Mouse (Mus musculus) bone marrow, adult 2 months (tissue): ENCODE data around the gene Klf16. TPM values are rescaled to one million over a fixed set of nuclear protein-coding genes. Genes with fewer than 3 reads are reported as not detected.
"Not testable (repeated sequence)": the region's sequence is repeated elsewhere in the genome, so short reads cannot be mapped to it uniquely, and the experiment has no call there.

Experiments
- H3K27ac ChIP-seq: fragments of 200-500 bp; 2 replicates; pipeline ENCODE4 v1.5.1; 2012; ENCODE audit warnings: low read depth, mild to moderate bottlenecking, control low read depth, inconsistent platforms, low read length; ENCODE audit not compliant: control insufficient read depth, poor library complexity, insufficient read depth
- H3K4me1 ChIP-seq: fragments of 200-500 bp; 2 replicates; pipeline ENCODE4 v1.6.1; 2011; ENCODE audit warnings: low read length; ENCODE audit not compliant: control insufficient read depth, insufficient read depth
- H3K4me3 ChIP-seq: fragments of 200-500 bp; replicated peaks from 2 replicates; pipeline ENCODE3; 2011; ENCODE audit warnings: mild to moderate bottlenecking, low read depth, low read length, control low read depth; ENCODE audit not compliant: control insufficient read depth
- CTCF ChIP-seq: fragments of 200-500 bp; IDR thresholded peaks from 2 replicates; pipeline ENCODE4 v1.5.1; 2011; ENCODE audit warnings: low read length, control low read depth; ENCODE audit not compliant: control insufficient read depth, insufficient read depth
- POLR2A ChIP-seq: fragments of 200-500 bp; IDR thresholded peaks from 2 replicates; pipeline ENCODE4 v1.6.1; 2011; ENCODE audit warnings: low read depth, mild to moderate bottlenecking, control low read depth, low read length, borderline replicate concordance; ENCODE audit not compliant: control insufficient read depth
- WGBS: fragments of 180-500 bp; shearing (Covaris S2); methylation state at CpG from one replicate; pipeline ENCODE4 v1.1.7; 2018; 5-methylcytosine and 5-hydroxymethylcytosine counted together
- polyA plus RNA-seq: library from polyadenylated mRNA; stranded (reverse); fragments of >200 nt; gene quantifications from 2 replicates; pipeline ENCODE4 v1.2.4, GENCODE M21; 2011; ENCODE audit warnings: low replicate concordance; ENCODE audit not compliant: missing spikeins, insufficient read depth, insufficient read length

Klf16 gene
- polyA plus RNA-seq, 1 experiment = 18.6 TPM

DNA sequence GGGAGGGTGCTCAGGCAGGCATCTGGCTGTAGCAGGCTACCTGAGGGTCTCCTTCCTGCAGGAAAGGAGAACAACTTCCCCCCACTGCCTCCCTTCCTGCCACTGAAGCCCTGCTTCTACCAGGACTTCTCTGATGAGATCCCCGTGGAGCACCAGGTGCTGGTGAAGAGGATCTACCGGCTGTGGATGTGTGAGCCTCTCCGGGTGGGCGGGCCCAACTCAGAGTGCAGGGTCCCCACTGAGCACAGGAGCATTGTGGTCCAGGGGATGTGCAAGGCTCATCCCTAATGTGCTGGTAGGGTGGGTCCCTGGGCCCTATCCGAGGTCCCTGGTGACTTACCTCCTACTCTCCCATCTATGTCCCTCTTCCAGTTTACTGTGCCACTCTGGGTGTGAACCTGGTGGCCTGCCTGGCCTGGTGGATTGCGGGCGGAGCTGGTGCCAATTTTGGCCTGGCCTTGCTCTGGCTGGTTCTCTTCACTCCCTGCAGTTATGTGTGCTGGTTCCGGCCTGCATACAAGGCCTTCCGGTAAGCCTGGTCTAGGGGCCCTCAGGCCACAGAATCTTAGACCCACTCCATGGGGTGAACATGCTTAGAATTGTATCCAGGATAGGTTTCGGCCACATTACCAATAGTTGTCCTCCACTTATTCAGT lies 32.3 kb upstream of the Klf16 start:
- 78% methylated on average over 10 of the region's 10 CpGs for WGBS
- Histone ChIP-seq H3K4me1 (peaks cover 9% of the 10 kb centered on the region; the same call in 1 of the 2 replicates), H3K27ac (no peak overlapping the region; the same call in 1 of the 2 replicates), H3K4me3 (no peak overlapping the region)
- TF ChIP-seq POLR2A (no peak), CTCF (no peak)

DNA sequence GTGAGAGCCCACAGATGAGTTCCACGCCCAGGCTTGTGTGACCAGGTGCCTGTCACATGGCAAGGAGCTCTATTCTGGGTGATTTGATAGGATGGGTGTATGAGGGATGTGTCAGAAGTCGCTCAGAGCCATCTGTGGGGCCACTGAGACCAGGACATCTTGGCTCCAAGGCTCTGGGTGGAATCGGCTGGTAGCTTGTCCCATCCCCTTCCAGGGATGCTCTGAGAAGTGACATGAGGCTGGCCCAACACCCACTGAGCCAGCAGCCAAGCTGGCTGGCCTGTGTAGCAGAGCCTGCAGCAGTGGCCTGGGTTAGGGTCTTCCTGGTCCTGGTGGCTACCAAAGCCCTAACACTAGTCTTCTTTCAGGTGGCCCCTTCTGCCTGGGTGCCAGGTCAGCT lies 31.3 kb upstream of the Klf16 start:
- no peak overlapping the region for H3K27ac ChIP-seq
- H3K4me1 ChIP-seq = peaks cover 9% of the 10 kb centered on the region; the same call in 1 of the 2 replicates
- H3K4me3 ChIP-seq = no peak overlapping the region
- WGBS = 81% methylated on average over 3 of the region's 3 CpGs
- TF ChIP-seq CTCF (no peak), POLR2A (no peak)

DNA sequence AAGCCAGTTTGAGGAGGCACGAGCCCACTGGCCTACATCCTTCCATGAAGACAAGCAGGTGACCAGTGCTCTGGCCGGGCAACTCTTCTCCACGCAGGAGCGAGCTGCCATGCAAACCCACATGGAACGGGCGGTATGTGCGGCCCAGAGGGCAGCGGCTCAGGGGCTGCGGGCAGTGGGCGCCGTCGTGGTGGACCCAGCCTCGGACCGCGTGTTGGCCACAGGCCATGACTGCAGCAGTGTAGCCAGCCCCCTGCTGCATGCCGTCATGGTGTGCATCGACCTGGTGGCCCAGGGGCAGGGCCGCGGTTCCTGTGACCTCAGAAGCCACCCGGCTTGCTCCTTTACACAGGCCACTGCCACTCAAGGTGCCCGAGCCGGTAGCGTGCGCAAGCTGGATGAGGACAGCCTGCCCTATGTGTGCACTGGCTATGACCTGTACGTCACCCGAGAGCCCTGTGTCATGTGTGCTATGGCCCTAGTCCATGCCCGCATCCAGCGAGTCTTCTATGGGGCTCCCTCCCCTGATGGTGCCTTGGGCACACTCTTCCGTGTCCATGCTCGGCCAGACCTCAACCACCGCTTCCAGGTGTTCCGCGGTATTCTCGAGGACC lies 29.7 kb upstream of the Klf16 start:
- TF ChIP-seq POLR2A (0 out of 2 replicates have a peak, but pooled peaks have one; percentile 0), CTCF (no peak)
- no peak overlapping the region for H3K4me3 ChIP-seq
- peaks cover 9% of the 10 kb centered on the region; the same call in 1 of the 2 replicates for H3K4me1 ChIP-seq
- 93% methylated on average over 34 of the region's 34 CpGs for WGBS
- H3K27ac ChIP-seq = no peak overlapping the region

DNA sequence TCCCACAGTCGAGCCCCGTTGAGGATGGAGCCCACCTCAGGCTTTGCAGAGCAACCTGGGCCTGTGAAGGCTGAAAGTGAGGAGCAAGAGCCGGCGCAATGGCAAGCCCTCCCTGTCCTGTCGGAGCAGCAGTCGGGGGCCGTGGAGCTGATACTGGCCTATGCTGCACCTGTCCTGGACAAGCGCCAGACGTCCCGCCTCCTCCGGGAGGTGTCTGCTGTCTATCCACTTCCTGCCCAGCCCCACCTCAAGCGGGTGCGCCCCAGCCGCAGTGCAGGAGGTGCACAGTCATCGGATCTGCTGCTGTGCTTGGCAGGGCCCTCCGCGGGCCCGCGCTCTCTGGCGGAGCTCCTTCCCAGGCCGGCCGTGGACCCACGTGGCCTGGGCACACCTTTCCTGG lies 29.2 kb upstream of the Klf16 start:
- H3K27ac ChIP-seq = no peak overlapping the region
- no peak overlapping the region for H3K4me3 ChIP-seq
- WGBS = 84% methylated on average over 23 of the region's 23 CpGs
- H3K4me1 ChIP-seq = peaks cover 9% of the 10 kb centered on the region; the same call in 1 of the 2 replicates
- TF ChIP-seq POLR2A = no peak
- no peak for TF ChIP-seq CTCF

DNA sequence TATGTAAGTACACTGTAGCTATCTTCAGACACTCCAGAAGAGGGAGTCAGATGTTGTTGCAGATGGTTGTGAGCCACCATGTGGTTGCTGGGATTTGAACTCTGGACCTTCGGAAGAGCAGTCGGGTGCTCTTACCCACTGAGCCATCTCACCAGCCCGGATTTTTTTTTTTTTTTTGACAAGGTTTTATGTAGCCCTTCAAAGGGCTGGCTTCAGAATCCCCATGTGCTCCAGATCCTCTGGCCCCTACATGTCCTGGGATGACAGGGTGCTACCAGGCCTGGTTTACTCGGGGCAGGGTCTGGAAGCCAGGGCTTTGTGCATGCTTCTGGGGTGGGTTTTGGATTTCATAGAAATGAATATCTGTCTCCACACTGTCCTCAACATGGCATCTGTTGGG lies 28.6 kb upstream of the Klf16 start, which contains the start of gene Gm49322:
Gm49322 (plus strand) TSS at position 301 of the 400 bp plus-strand sequence.
- not testable (repeated sequence) for H3K4me3 ChIP-seq, H3K4me1 ChIP-seq, H3K27ac ChIP-seq
- 86% methylated on average over 4 of the region's 4 CpGs for WGBS

DNA sequence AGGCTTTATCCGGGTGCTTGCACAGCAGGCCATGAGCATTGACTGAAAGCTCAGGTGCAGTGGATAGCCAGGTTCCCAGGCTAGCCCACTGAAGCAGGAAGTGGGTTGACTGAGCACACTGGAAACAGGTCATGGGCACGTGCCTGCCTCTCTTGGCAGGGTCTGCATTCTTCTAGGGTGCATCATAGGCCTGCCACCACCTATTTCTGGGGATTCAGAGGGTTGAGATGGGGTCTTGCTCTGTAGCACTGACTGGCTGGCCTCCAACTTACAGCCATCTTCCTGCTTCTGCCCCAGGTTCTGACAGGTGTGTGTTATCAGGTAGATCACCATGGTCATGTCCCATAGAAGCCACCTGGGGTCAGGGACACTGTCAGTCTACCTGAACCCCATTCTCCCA lies 27.9 kb upstream of the Klf16 start:
- Histone ChIP-seq H3K4me1 (peaks cover 4% of the 10 kb centered on the region; the same call in 1 of the 2 replicates), H3K27ac (no peak overlapping the region), H3K4me3 (no peak overlapping the region)
- 74% methylated on average over 2 of the region's 2 CpGs for WGBS
- TF ChIP-seq CTCF (no peak), POLR2A (no peak)

DNA sequence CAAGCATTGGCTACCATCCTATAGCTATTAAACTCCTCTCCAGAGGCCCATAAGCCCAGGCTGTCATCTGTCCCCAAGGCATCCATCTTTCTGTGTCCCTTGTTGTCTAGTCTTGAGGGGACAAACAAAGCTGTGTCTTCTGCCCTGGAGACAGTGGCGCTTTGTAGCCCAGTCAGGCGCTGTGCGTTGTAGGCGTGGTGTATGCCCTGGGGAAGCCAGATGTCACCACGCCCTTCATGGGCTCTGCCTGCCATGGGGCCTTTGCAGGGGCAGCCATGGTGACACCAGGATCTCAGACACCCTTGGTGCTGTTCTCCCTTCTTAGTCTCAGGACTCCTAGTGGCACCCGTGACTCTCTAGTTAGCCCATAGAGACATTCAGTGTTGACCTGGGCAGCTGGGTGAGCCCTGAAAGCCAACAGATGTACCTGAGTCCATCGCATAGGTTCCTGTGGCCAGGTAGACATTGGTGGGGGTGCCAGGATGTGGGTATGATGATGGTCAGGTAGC lies 26.9 kb upstream of the Klf16 start:
- H3K4me1 ChIP-seq = peaks cover 2% of the 10 kb centered on the region; the same call in 1 of the 2 replicates
- WGBS = 53% methylated on average over 7 of the region's 7 CpGs

DNA sequence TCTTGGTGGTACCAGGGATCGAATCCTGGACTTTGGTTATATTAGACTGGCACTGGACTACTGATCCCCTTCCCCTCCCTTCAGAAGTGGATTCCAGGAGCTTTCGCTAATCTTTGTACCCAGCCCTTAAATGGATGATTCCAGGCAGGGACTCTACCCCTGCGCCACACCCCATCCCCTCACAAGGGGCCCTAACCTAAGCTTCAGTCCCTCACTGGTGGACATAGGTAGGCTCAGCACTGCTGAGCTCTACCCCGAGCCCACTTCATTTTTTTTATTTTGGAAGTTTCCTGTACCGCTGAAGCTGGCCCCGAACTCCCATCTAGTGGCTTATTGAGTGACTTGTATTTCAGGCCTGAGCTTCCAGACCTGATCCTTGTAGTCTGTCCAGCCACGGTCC lies 26.2 kb upstream of the Klf16 start:
- no peak for TF ChIP-seq CTCF
- TF ChIP-seq POLR2A = no peak
- peak overlapping the region; percentile 83 for H3K27ac ChIP-seq
- WGBS = 19% methylated on average over 7 of the region's 7 CpGs
- H3K4me3 ChIP-seq = peak overlapping the region; percentile 94
- H3K4me1 ChIP-seq = peaks cover 2% of the 10 kb centered on the region; the same call in 1 of the 2 replicates

More for the DNA sequence above, 26.9 kb upstream of the Klf16 start:
- TF ChIP-seq CTCF (no peak), POLR2A (peak; percentile 19; the same call in 1 of the 2 replicates)
- Histone ChIP-seq H3K27ac (peak overlapping the region; percentile 83), H3K4me3 (no peak overlapping the region)
